Mouse (Mus musculus): ENCODE results near the gene Gtf2a1. TPM values are rescaled to one million over a fixed set of nuclear protein-coding genes. Genes with fewer than 3 reads are reported as not detected.

Gene Gtf2a1
- polyA plus RNA-seq, 1 experiment from 2014 or later: 32.0 TPM

Other genes with a start within 250 kb of the Gtf2a1 start
- 6.3 and 7.1 TPM in 2 replicates for gene Cep128, start 206.1 kb downstream of the Gtf2a1 start, polyA plus RNA-seq (2016; fragmentation: Nextera tagmentation; extraction: Ambion mirVana)
- gene Tshr, start 205.9 kb downstream of the Gtf2a1 start, polyA plus RNA-seq (2016; fragmentation: Nextera tagmentation; extraction: Ambion mirVana): 0.07 and 0.36 TPM in 2 replicates
- 4.8 and 8.6 TPM in 2 replicates for gene Ston2, start 197.9 kb upstream of the Gtf2a1 start, polyA plus RNA-seq (2016; fragmentation: Nextera tagmentation; extraction: Ambion mirVana)

Data from heart, embryonic 10.5 days (tissue).